Mouse (Mus musculus) retina, postnatal 7 days (tissue): ENCODE data around the gene Itga9.

ENCODE experiments used
- DNase-seq: peaks from one replicate; pipeline ENCODE4 v3.0.0-alpha.2; 2012; ENCODE audit warnings: low read depth, low spot score

Itga9 gene

DNA sequence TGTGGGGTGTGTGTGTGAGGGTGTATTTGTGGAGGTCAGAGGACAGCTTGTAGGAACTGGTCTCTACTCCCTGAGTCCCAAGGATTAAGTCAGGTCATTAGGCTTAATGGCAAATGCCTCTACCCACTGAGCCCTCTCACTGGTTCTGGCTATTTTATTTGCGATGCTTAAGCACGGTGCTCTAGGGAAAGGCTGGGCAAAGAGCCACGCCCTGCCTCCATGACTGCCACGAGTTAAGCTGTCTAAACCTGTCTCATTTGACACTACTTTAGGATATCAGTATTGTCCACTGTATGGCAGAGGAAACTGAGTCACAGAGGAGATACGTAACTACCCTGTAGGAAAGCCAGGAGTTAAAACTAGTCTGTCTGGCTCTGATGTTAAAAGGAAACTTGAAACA is 337.5 kb downstream of the Itga9 start:
- no peak for DNase-seq

GRCm38 (mm10) chr9:118944388-118944787 is 337.9 kb downstream of the Itga9 start:
- no peak for DNase-seq

DNA sequence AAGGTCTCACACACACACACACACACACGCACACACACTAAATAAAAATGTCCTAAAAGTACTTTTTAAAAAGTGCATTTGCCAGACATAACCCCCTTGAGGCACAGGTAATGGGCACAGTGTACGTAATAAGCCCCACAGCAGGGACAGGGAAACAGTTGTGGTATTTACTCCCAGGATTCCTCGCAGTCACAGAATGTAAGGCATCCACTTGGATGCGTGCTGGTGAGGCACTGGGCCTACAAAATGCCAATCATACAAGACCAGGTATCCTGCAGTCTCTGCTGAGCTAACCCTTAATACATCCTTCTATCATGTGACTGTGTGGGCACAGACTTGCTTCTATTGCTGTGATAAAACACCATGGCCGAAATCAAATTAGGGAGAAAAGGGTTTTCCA is 342.0 kb downstream of the Itga9 start:
- DNase-seq = no peak

GRCm38 (mm10) chr9:118949124-118949523 is 342.6 kb downstream of the Itga9 start:
- no peak for DNase-seq

DNA sequence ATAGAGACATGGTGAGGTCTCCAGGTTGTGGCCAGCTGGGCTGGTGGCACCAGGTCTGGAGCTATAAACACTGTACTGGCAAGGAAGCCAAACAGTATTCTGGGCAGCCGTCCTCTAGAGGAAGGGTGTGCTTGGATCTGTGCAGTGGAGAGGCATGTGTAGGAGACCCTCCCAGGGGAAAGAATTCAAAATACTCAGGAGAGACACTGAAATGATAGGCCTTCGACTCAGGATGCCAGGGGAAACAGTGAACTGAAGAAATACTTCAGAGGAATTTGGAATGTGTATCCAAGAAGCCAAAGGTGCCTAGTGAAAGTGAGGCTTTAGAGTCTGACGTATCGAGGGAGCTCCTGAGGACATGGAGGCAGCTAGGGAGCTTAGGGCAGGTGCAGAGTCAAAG is 343.2 kb downstream of the Itga9 start:
- no peak for DNase-seq

- DNase-seq = no peak
These were observed 343.6 kb downstream of the Itga9 start for GRCm38 (mm10) chr9:118950061-118950460.
